ENCODE assay signal across 8 mouse cellular contexts in genomic region chr11:120022841-120023240, GRCm38 (mm10). TPM values are rescaled to one million over a fixed set of nuclear protein-coding genes. Genes with fewer than 3 reads are reported as not detected.
A peak's percentile ranks its signal among the peaks of the same experiment; 100 is the strongest.
DNase-seq lines count a peak whose midpoint lies in the region; ATAC-seq and TF ChIP-seq lines count a peak whose summit lies in the region.
"Had no signal": no experiment of that assay in that cellular context is flagged by ENCODE, and none has a peak within 500 bp of the region (broad histone marks: within the 10 kb centered on the region; RNA-seq: fewer than 3 reads in every experiment).

No protein-coding gene starts in this region.

- no peaks in the 10 kb centered on the region for H3K4me1 ChIP-seq in forebrain, postnatal 0 days (ENCODE audit: insufficient read depth)
- H3K4me1 ChIP-seq in midbrain, embryonic 14.5 days (ENCODE audit: control insufficient read depth, insufficient read depth, low read length), result peaks cover 19% of the 10 kb centered on the region
- H3K4me1 ChIP-seq: liver, embryonic 15.5 days had no signal

- H3K9ac ChIP-seq in forebrain, postnatal 0 days, result peak overlapping the region; percentile 33
- no peak overlapping the region; the same call in 1 of the 2 replicates for H3K9ac ChIP-seq in midbrain, embryonic 14.5 days (replicated peaks; ENCODE audit: low read length)
- H3K9ac ChIP-seq: liver, embryonic 15.5 days had no signal

- peak; percentile 76 for ATAC-seq in forebrain, postnatal 0 days
- peak; percentile 55; the same call in 1 of the 2 replicates for ATAC-seq in midbrain, embryonic 14.5 days (ENCODE audit: low FRiP score, low TSS enrichment)

- no peak overlapping the region for H3K4me3 ChIP-seq in forebrain, postnatal 0 days (ENCODE audit: low read depth, low read length)
- H3K4me3 ChIP-seq in midbrain, embryonic 14.5 days (replicated peaks; ENCODE audit: low read depth, low read length), result no peak overlapping the region
- H3K4me3 ChIP-seq: liver, embryonic 15.5 days had no signal

- H3K27ac ChIP-seq in forebrain, postnatal 0 days (ENCODE audit: low read depth, low read length), result peak overlapping the region; percentile 2; the same call in 1 of the 2 replicates
- H3K27ac ChIP-seq in midbrain, embryonic 14.5 days (replicated peaks; ENCODE audit: low read depth, low read length), result peak overlapping the region; percentile 60
- H3K27ac ChIP-seq: liver, embryonic 15.5 days had no signal

- 40% methylated on average over 12 of the region's 12 CpGs for WGBS in forebrain, postnatal 0 days
- WGBS in midbrain, embryonic 14.5 days, result 33% methylated on average over 12 of the region's 12 CpGs

- H3K4me2 ChIP-seq in forebrain, postnatal 0 days (ENCODE audit: low read depth), result no peak overlapping the region
- H3K4me2 ChIP-seq in midbrain, embryonic 14.5 days (ENCODE audit: low read length), result no peak overlapping the region
- H3K4me2 ChIP-seq: liver, embryonic 15.5 days had no signal

- H3K27me3 ChIP-seq in forebrain, postnatal 0 days (ENCODE audit: insufficient read depth, low read length), result no peaks in the 10 kb centered on the region
- no peaks in the 10 kb centered on the region for H3K27me3 ChIP-seq in midbrain, embryonic 14.5 days (ENCODE audit: control insufficient read depth, insufficient read depth, low read length)
- H3K27me3 ChIP-seq: liver, embryonic 15.5 days had no signal

- H3K36me3 ChIP-seq in forebrain, postnatal 0 days (ENCODE audit: insufficient read depth), result peaks cover 17% of the 10 kb centered on the region
- no peaks in the 10 kb centered on the region for H3K36me3 ChIP-seq in midbrain, embryonic 14.5 days (ENCODE audit: control insufficient read depth, insufficient read depth, low read length)
- H3K36me3 ChIP-seq: liver, embryonic 15.5 days had no signal

- no peak for TF ChIP-seq POLR2A in brain, embryonic 14.5 days (IDR thresholded peaks at IDR 0.05; ENCODE audit: borderline replicate concordance, extremely low read depth, insufficient read depth, insufficient read length, poor library complexity, severe bottlenecking)

- peak; percentile 16; the same call in 1 of the 2 replicates for TF ChIP-seq CTCF in brain, embryonic 14.5 days (IDR thresholded peaks at IDR 0.05; ENCODE audit: borderline replicate concordance, extremely low read depth, insufficient read depth, insufficient read length)
- peak; percentile 36 for TF ChIP-seq CTCF in forebrain, postnatal 0 days (IDR thresholded peaks at IDR 0.05; ENCODE audit: low read depth)

- no peaks in the 10 kb centered on the region for H3K9me3 ChIP-seq in forebrain, postnatal 0 days (ENCODE audit: low read length)
- no peaks in the 10 kb centered on the region for H3K9me3 ChIP-seq in midbrain, embryonic 14.5 days (ENCODE audit: control insufficient read depth, low read length)
- H3K9me3 ChIP-seq: liver, embryonic 15.5 days had no signal

- DNase-seq in brain, embryonic 14.5 days (ENCODE audit: low read depth), result peak; percentile 72
- peak; percentile 85 for DNase-seq in cerebellum, adult 9-10 months
- DNase-seq in forebrain, postnatal 0 days, result no peak
- peak; percentile 77 for DNase-seq in midbrain, embryonic 14.5 days
- no peak for DNase-seq in heart, adult 8-10 months (ENCODE audit: low spot score)
- no peak for DNase-seq in T-cell, adult 2 months (ENCODE audit: low spot score)
- DNase-seq in right cerebral cortex, postnatal 4 days, result no peak

RNA-seq across cellular contexts. Expression of gene Aatk, which starts 24.1 kb away (rescaled TPM):
- polyA plus RNA-seq in brain, embryonic 14.5 days (2012; rRNA removed), result 54.8 and 71.1 TPM in 2 replicates
- total RNA-seq in forebrain, postnatal 0 days (2014; rRNA removed), result 104 and 110 TPM in 2 replicates
- polyA plus RNA-seq in forebrain, postnatal 0 days (2015; fragmentation: Nextera tagmentation; extraction: Ambion mirVana), result 27.3 and 31.7 TPM in 2 replicates
- 34.6 and 36.1 TPM in 2 replicates for polyA plus RNA-seq in midbrain, embryonic 14.5 days (2014; fragmentation: Nextera tagmentation; extraction: Ambion mirVana)
- 1 to 10 TPM; 3.1 to 6.2 (median 4.7) TPM for total RNA-seq in heart, adult 8-10 months (2022)

Comparison
In these comparisons a context has a peak if more than half of its experiments do, and no peak if none do; other contexts are left out.
1. DNase-seq: peak in brain, embryonic 14.5 days (single experiment), cerebellum, adult 9-10 months (single experiment) and midbrain, embryonic 14.5 days (single experiment); none in forebrain, postnatal 0 days (single experiment), heart, adult 8-10 months (single experiment), T-cell, adult 2 months (single experiment) and right cerebral cortex, postnatal 4 days (single experiment).